In genomic region chr14:72816847-72817246, GRCm38 (mm10) we compare ENCODE assay signal across 9 mouse cellular contexts.
DNase-seq lines count a peak whose midpoint lies in the region; ATAC-seq lines count a peak whose summit lies in the region.
"Had no signal": no experiment of that assay in that cellular context is flagged by ENCODE, and none has a peak within 500 bp of the region (broad histone marks: within the 10 kb centered on the region; RNA-seq: fewer than 3 reads in every experiment).

No protein-coding gene starts in this region.

- no peaks in the 10 kb centered on the region for H3K9me3 ChIP-seq in lung, embryonic 15.5 days
- no peaks in the 10 kb centered on the region for H3K9me3 ChIP-seq in forebrain, embryonic 11.5 days (ENCODE audit: control insufficient read depth, low read length)
- H3K9me3 ChIP-seq in neural tube, embryonic 14.5 days (ENCODE audit: control insufficient read depth, low read length): no peaks in the 10 kb centered on the region
- H3K9me3 ChIP-seq: intestine, embryonic 15.5 days had no signal

- DNase-seq in lung, adult 18-20 months: no peak
- peak; percentile 67 for DNase-seq in forebrain, embryonic 11.5 days (ENCODE audit: low spot score)
- DNase-seq in left cerebral cortex, postnatal 25 days (ENCODE audit: low spot score in 2 of 2): peak; percentile 10 to 30
- no peak for DNase-seq in testis, postnatal 14 days (ENCODE audit: low spot score)
- DNase-seq in spleen, adult 12 weeks (ENCODE audit: low spot score): no peak

- intact Hi-C loops in left cerebral cortex, postnatal 25 days (cut with DNase I): loop anchor here (10.0 kb wide), 1 partner anchor 168 kb away; no protein-coding TSS in a partner anchor

- H3K27me3 ChIP-seq in lung, embryonic 15.5 days: no peaks in the 10 kb centered on the region
- no peaks in the 10 kb centered on the region for H3K27me3 ChIP-seq in forebrain, embryonic 11.5 days (ENCODE audit: control insufficient read depth, insufficient read depth, low read length)
- no peaks in the 10 kb centered on the region for H3K27me3 ChIP-seq in neural tube, embryonic 14.5 days (ENCODE audit: control insufficient read depth, insufficient read depth, low read length)
- H3K27me3 ChIP-seq: intestine, embryonic 15.5 days had no signal

- no peaks in the 10 kb centered on the region for H3K36me3 ChIP-seq in lung, embryonic 15.5 days
- no peaks in the 10 kb centered on the region for H3K36me3 ChIP-seq in forebrain, embryonic 11.5 days (ENCODE audit: control insufficient read depth, insufficient read depth, low read length)
- no peaks in the 10 kb centered on the region for H3K36me3 ChIP-seq in neural tube, embryonic 14.5 days (ENCODE audit: control insufficient read depth, insufficient read depth, low read length)
- H3K36me3 ChIP-seq: intestine, embryonic 15.5 days had no signal

- WGBS in lung, embryonic 15.5 days: 21% methylated on average over 10 of the region's 10 CpGs
- WGBS in forebrain, embryonic 11.5 days: 33% methylated on average over 10 of the region's 10 CpGs
- WGBS in neural tube, embryonic 14.5 days: 11% methylated on average over 10 of the region's 10 CpGs

- H3K4me3 ChIP-seq in lung, embryonic 15.5 days: no peak overlapping the region
- no peak overlapping the region for H3K4me3 ChIP-seq in forebrain, embryonic 11.5 days (ENCODE audit: low read depth, low read length)
- no peak overlapping the region for H3K4me3 ChIP-seq in neural tube, embryonic 14.5 days (ENCODE audit: low read depth, low read length)
- H3K4me3 ChIP-seq: intestine, embryonic 15.5 days had no signal

- no peak overlapping the region for H3K4me2 ChIP-seq in lung, embryonic 15.5 days
- H3K4me2 ChIP-seq in forebrain, embryonic 11.5 days (ENCODE audit: low read depth, low read length, severe bottlenecking): peak overlapping the region; percentile 18; the same call in 1 of the 2 replicates
- peak overlapping the region; percentile 33 for H3K4me2 ChIP-seq in neural tube, embryonic 14.5 days (ENCODE audit: low read depth, low read length)
- H3K4me2 ChIP-seq: intestine, embryonic 15.5 days had no signal

- ATAC-seq in lung, embryonic 15.5 days (ENCODE audit: borderline replicate concordance, extremely low read depth, low FRiP score, low TSS enrichment): peak; percentile 57; the same call in 1 of the 2 replicates
- peak; percentile 90 for ATAC-seq in forebrain, embryonic 11.5 days (replicated peaks; ENCODE audit: low FRiP score)
- peak; percentile 83 for ATAC-seq in neural tube, embryonic 14.5 days (ENCODE audit: low read depth)
- ATAC-seq in inflammation-experienced regulatory T-cells, adult 6 months: no peak
- ATAC-seq: intestine, embryonic 15.5 days had no signal

- no peak overlapping the region for H3K27ac ChIP-seq in lung, embryonic 15.5 days
- H3K27ac ChIP-seq in forebrain, embryonic 11.5 days (ENCODE audit: low read depth, low read length): no peak overlapping the region
- H3K27ac ChIP-seq in neural tube, embryonic 14.5 days (ENCODE audit: low read depth, low read length): no peak overlapping the region; the same call in 1 of the 2 replicates
- H3K27ac ChIP-seq: intestine, embryonic 15.5 days had no signal

- H3K4me1 ChIP-seq in lung, embryonic 15.5 days: 0 out of 2 replicates have a peak, but pooled peaks cover 8% of the 10 kb centered on the region
- 0 out of 2 replicates have a peak, but pooled peaks cover 2% of the 10 kb centered on the region for H3K4me1 ChIP-seq in forebrain, embryonic 11.5 days (replicated peaks; ENCODE audit: control insufficient read depth, insufficient read depth, low read length)
- peaks cover 9% of the 10 kb centered on the region for H3K4me1 ChIP-seq in neural tube, embryonic 14.5 days (ENCODE audit: control insufficient read depth, insufficient read depth, low read length)
- H3K4me1 ChIP-seq: intestine, embryonic 15.5 days had no signal

- no peak overlapping the region for H3K9ac ChIP-seq in lung, embryonic 15.5 days
- no peak overlapping the region for H3K9ac ChIP-seq in forebrain, embryonic 11.5 days (ENCODE audit: low read length)
- no peak overlapping the region for H3K9ac ChIP-seq in neural tube, embryonic 14.5 days (replicated peaks; ENCODE audit: low read depth, low read length)
- H3K9ac ChIP-seq: intestine, embryonic 15.5 days had no signal

Comparison
In these comparisons a context has a peak if more than half of its experiments do, and no peak if none do; other contexts are left out.
1. DNase-seq: peak in forebrain, embryonic 11.5 days (single experiment) and left cerebral cortex, postnatal 25 days (2 of 2); none in lung, adult 18-20 months (0 of 2), testis, postnatal 14 days (single experiment) and spleen, adult 12 weeks (single experiment).